Comparison of ENCODE assay signal across 25 mouse cellular contexts in the genomic region with DNA sequence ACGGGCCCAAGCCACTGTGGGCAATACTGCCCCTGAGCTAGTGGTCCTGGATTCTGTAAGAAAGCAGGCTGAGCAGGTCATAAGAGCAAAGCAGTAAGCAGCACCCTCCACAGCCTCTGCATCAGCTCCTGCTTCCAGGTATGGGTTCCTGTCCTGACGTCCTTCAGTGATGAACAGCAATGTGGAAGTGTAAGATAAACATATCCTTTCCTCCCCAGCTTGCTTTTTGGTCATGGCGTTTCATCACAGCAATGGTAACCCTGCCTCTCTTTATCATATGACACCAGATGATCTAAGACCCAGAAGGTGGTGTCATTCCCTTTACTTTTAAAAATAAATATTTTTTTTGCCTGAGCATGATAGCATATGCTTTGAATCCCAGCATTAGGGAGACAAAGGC.
"Had no signal": no experiment of that assay in that cellular context is flagged by ENCODE, and none has a peak within 500 bp of the region (broad histone marks: within the 10 kb centered on the region; RNA-seq: fewer than 3 reads in every experiment).

No protein-coding gene starts in this region.

- H3K36me3 ChIP-seq: intestine, embryonic 15.5 days; kidney, embryonic 15.5 days; limb, embryonic 12.5 days; limb, embryonic 15.5 days; lung, embryonic 15.5 days; midbrain, embryonic 13.5 days; neural tube, embryonic 13.5 days; stomach, embryonic 15.5 days had no signal

- H3K4me1 ChIP-seq: intestine, embryonic 15.5 days; limb, embryonic 15.5 days; lung, embryonic 15.5 days; stomach, embryonic 15.5 days had no signal

- H3K27me3 ChIP-seq: intestine, embryonic 15.5 days; kidney, embryonic 15.5 days; limb, embryonic 15.5 days; lung, embryonic 15.5 days; stomach, embryonic 15.5 days had no signal

- H3K9ac ChIP-seq: intestine, embryonic 15.5 days; kidney, embryonic 15.5 days; limb, embryonic 12.5 days; limb, embryonic 15.5 days; lung, embryonic 15.5 days; midbrain, embryonic 13.5 days; neural tube, embryonic 13.5 days; stomach, embryonic 15.5 days had no signal

- DNase-seq: kidney, adult 11 months; kidney, adult 8-10 months; kidney, postnatal 10 days; kidney, postnatal 36 days; layer of hippocampus, postnatal 36 days; left cerebral cortex, postnatal 4 days; lung, adult 18-20 months; lung, postnatal 14 days; lung, postnatal 4 days; retina, postnatal 1 day; right cerebral cortex, postnatal 25 days; spleen, adult 18-20 months; thymus, adult 18-20 months; thymus, postnatal 36 days had no signal

- H3K4me2 ChIP-seq: intestine, embryonic 15.5 days; kidney, embryonic 15.5 days; limb, embryonic 12.5 days; limb, embryonic 15.5 days; lung, embryonic 15.5 days; midbrain, embryonic 13.5 days; neural tube, embryonic 13.5 days; stomach, embryonic 15.5 days had no signal

- H3K27ac ChIP-seq: intestine, embryonic 15.5 days; kidney, embryonic 15.5 days; left cerebral cortex, adult 2 months; limb, embryonic 12.5 days; limb, embryonic 15.5 days; lung, embryonic 15.5 days; midbrain, embryonic 13.5 days; neural tube, embryonic 13.5 days; stomach, embryonic 15.5 days had no signal

- H3K4me3 ChIP-seq: intestine, embryonic 15.5 days; kidney, embryonic 15.5 days; left cerebral cortex, adult 2 months; limb, embryonic 12.5 days; limb, embryonic 15.5 days; lung, embryonic 15.5 days; midbrain, embryonic 13.5 days; myocyte; neural tube, embryonic 13.5 days; stomach, embryonic 15.5 days had no signal

- ATAC-seq: intestine, embryonic 15.5 days; midbrain, embryonic 13.5 days; midbrain, embryonic 16.5 days had no signal

- H3K9me3 ChIP-seq: intestine, embryonic 15.5 days; kidney, embryonic 15.5 days; limb, embryonic 12.5 days; limb, embryonic 15.5 days; lung, embryonic 15.5 days; midbrain, embryonic 13.5 days; neural tube, embryonic 13.5 days; stomach, embryonic 15.5 days had no signal
